Mouse (Mus musculus) small intestine, adult 2 months (tissue): ENCODE results near the gene Man2b2. TPM values are rescaled to one million over a fixed set of nuclear protein-coding genes. Genes with fewer than 3 reads are reported as not detected.

Experiments used
- H3K27ac ChIP-seq: fragments of 200-500 bp; 2 replicates; pipeline ENCODE4 v1.5.1; 2012; ENCODE audit warnings: low read depth, low read length, control low read depth, inconsistent platforms; ENCODE audit not compliant: insufficient read depth
- H3K27me3 ChIP-seq: fragments of 200-500 bp; 2 replicates; pipeline ENCODE4 v1.6.1; 2012; ENCODE audit warnings: mild to moderate bottlenecking, moderate library complexity, low read length, inconsistent platforms; ENCODE audit not compliant: control insufficient read depth, insufficient read depth
- H3K36me3 ChIP-seq: fragments of 200-500 bp; 2 replicates; pipeline ENCODE4 v1.6.1; 2012; ENCODE audit warnings: mild to moderate bottlenecking, low read length, control low read depth, inconsistent platforms; ENCODE audit not compliant: control insufficient read depth, insufficient read depth
- H3K4me1 ChIP-seq: fragments of 200-500 bp; 2 replicates; pipeline ENCODE4 v1.6.1; 2012; ENCODE audit warnings: low read length, inconsistent platforms, mixed read lengths; ENCODE audit not compliant: control insufficient read depth, insufficient read depth, insufficient read length
- H3K4me3 ChIP-seq: fragments of 200-500 bp; 2 replicates; pipeline ENCODE4 v1.5.1; 2012; ENCODE audit warnings: low read depth, mild to moderate bottlenecking, control low read depth, inconsistent platforms, low read length, moderate library complexity
- CTCF ChIP-seq: fragments of 200-500 bp; IDR thresholded peaks from 2 replicates; pipeline ENCODE4 v1.5.1; 2012; ENCODE audit warnings: low read depth, mild to moderate bottlenecking, control low read depth, inconsistent platforms, low read length, moderate library complexity, mixed read lengths; ENCODE audit not compliant: insufficient replicate concordance, insufficient read length; ENCODE audit errors: extremely low read depth
- POLR2A ChIP-seq: fragments of 200-500 bp; IDR thresholded peaks from 2 replicates; pipeline ENCODE4 v1.6.1; 2012; ENCODE audit warnings: low read depth, mild to moderate bottlenecking, control low read depth, inconsistent platforms, low read length, moderate library complexity
- WGBS: fragments of 180-500 bp; shearing (Covaris S2); methylation state at CpG from one replicate; pipeline ENCODE4 v1.1.7; 2018; 5-methylcytosine and 5-hydroxymethylcytosine counted together
- polyA plus RNA-seq: library from polyadenylated mRNA; depleted of rRNA; stranded (reverse); fragments of >200 nt; gene quantifications from 2 replicates; pipeline ENCODE4 v1.2.3, GENCODE M21; 2012

The Man2b2 gene
- polyA plus RNA-seq, 1 experiment, result 104 TPM

DNA sequence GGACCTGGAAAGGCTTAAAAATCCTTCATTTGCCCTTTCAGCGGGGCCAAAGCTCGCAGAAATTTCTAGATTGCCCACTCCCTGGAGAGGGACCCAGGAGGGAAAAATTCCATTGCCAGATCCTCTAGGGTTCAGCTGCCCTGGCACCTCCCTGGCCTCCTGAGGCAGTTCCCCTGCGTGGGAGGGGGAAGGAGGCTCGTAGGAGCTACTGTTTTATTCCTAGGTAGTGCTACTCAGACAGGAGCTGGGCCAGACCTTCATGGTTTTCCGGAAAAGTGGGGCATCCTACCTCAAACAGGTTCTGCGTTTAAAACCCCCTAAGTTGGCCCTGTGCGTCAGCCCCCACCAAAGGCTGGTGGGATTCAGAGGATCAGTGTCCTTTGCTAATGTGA lies 38.7 kb upstream of the Man2b2 start:
- Histone ChIP-seq H3K4me1 (no peaks in the 10 kb centered on the region), H3K27me3 (peaks cover 34% of the 10 kb centered on the region), H3K4me3 (peak overlapping the region; percentile 12; the same call in 1 of the 2 replicates), H3K27ac (no peak overlapping the region), H3K36me3 (no peaks in the 10 kb centered on the region)
- 4% methylated on average over 7 of the region's 7 CpGs for WGBS
- no peak for TF ChIP-seq CTCF
- no peak for TF ChIP-seq POLR2A

DNA sequence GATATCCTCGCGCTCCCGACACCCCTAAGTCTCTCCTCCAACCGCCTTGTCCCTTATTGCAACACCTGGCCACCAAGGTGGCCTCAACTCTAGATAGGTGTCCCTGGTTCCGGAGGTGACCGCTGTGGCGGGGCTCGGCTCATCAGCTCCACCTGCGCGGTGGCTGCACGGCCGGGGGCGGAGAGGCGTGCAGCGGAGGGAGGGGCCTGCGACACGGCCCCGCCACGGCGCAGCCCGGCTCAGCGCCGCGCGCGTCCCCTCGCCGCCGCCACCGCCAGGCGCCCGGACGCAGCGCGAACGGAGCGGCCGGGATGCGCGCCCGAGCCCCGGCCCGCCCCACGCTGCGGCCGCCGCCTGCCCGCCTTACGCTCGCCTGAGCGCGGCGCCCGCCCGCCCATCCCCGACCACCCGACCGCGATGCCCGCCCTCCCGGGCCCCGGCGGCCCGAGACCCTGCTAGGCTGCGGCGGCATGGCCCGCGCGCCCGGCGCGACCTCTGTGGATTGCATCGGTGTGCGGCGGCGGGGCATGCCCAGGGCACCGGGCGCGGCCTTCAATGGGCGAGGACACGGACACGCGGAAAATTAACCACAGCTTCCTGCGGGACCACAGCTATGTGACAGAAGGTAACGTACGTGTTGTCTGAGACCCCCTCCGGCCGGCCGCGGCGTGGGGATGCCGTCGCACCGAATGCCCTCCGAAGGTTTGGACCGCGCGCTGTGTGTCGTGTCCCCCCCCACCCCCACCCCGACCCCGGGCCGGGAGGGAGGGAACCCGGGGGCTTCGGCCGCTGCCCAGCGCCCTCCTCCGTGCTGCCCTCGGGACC lies 38.0 kb upstream of the Man2b2 start, which contains the start of gene Ppp2r2c:
Gene Ppp2r2c, plus strand, starts transcription at position 248 of the 825 bp plus-strand sequence.
- Histone ChIP-seq H3K4me3 (peak within 1 kb of the TSS; percentile 18), H3K4me1 (no peaks in the 10 kb centered on the region), H3K27ac (no peak within 1 kb of the TSS), H3K36me3 (no peaks in the 10 kb centered on the region), H3K27me3 (peaks cover 34% of the 10 kb centered on the region)
- TF ChIP-seq CTCF, result no peak
- WGBS, result 2% methylated on average over 105 of the region's 108 CpGs

DNA sequence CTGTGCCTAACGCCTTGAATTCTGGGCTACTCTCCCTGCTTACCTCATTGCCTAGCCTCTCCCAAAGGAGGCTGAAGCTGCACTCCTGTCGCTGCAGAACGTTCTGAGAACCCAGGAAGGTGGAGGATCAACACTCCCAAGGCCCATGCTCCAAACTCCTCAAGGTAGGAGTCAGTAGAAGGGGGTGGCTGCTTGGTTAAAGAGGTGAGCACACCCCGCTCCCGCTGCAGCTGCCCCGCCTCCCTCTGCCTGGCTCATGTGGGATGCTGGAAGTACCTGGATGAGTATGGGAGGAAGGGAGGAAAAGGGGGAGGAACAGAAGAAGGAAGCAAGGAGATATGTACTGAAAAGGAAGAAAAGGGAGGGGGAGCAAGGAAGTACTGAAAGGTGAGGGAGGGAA lies 37.1 kb upstream of the Man2b2 start:
- TF ChIP-seq POLR2A (no peak), CTCF (no peak)
- WGBS, result 12% methylated on average over 6 of the region's 6 CpGs
- peaks cover 34% of the 10 kb centered on the region for H3K27me3 ChIP-seq

DNA sequence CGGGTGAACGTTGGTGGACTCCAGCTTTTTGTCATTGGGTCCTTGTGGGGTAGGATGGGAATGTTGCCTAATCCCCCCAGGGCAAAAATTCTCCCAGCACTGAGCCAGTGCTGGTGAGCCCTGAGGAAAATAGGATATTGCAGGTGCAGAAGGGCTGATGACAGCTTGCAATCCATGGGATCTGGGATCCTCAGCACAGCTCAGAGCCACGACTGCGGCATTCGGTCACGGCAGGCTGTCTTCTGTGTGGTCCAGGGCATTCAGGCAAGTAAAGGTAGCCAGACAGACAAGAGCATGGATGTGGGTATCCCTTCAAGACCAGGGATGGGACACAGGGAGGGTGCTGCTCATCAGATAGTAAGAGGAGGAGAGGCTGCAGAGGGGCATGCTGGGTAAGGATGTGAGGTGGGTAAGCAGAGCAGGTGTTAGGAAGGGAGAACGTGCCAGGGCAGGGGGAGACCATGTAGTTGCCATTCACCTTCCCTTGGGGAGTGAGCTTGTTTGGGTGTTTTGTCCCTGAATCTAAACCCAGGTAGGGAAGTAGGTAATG lies 36.3 kb upstream of the Man2b2 start:
- Histone ChIP-seq H3K4me3 (no peak overlapping the region), H3K27me3 (peaks cover 34% of the 10 kb centered on the region), H3K27ac (no peak overlapping the region), H3K36me3 (no peaks in the 10 kb centered on the region), H3K4me1 (no peaks in the 10 kb centered on the region)
- TF ChIP-seq POLR2A, result no peak
- TF ChIP-seq CTCF, result no peak
- WGBS, result 66% methylated on average over 7 of the region's 7 CpGs

More for the DNA sequence above, 37.1 kb upstream of the Man2b2 start:
- Histone ChIP-seq H3K4me3 (no peak overlapping the region), H3K4me1 (no peaks in the 10 kb centered on the region), H3K27ac (no peak overlapping the region), H3K36me3 (no peaks in the 10 kb centered on the region)

DNA sequence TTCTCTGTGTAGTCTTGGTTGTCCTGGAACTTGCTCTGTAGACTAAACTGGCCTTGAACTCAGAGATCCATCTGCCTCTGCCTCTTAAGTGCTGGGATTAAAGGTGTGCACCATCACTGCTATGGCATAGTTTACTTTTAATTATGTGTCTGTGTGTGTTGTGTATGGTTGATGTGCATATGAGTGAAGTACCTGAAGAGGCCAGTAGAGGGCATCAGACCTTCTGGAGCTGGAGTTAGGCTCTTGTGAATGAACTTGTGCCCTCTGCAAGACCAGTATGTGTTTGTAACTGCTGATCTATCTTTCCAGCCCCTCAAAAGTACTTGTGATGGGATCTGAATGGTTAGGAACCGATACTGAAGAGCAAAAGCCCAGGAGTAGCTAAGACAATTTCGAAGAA lies 30.6 kb upstream of the Man2b2 start:
- TF ChIP-seq CTCF (no peak), POLR2A (no peak)
- H3K27me3 ChIP-seq, result no peaks in the 10 kb centered on the region
- no peaks in the 10 kb centered on the region for H3K36me3 ChIP-seq
- no peak overlapping the region for H3K27ac ChIP-seq
- H3K4me3 ChIP-seq, result no peak overlapping the region
- 85% methylated on average over 2 of the region's 2 CpGs for WGBS
- H3K4me1 ChIP-seq, result no peaks in the 10 kb centered on the region

DNA sequence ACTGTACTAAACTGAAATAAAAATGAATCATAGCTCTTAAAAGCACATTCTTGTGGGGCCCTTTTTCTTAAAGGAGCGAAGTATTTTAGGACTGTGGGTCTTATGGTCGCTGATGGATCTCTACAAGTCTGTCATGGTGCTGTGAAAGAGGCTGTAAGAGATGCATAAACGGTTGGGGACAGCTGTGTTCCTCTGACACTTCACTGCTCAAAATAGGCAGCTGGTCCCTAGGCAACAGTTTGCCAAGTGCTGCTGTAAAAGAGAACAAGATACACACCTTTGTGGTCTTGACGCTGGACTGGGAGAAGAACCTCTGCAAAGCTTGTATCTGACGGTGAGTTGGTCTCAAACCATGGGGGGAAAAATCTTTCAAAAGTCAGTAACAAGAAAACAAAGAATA lies 27.1 kb upstream of the Man2b2 start:
- Histone ChIP-seq H3K4me1 (no peaks in the 10 kb centered on the region), H3K36me3 (no peaks in the 10 kb centered on the region), H3K27ac (no peak overlapping the region), H3K4me3 (no peak overlapping the region), H3K27me3 (no peaks in the 10 kb centered on the region)
- TF ChIP-seq CTCF (no peak), POLR2A (no peak)
- 77% methylated on average over 5 of the region's 5 CpGs for WGBS

DNA sequence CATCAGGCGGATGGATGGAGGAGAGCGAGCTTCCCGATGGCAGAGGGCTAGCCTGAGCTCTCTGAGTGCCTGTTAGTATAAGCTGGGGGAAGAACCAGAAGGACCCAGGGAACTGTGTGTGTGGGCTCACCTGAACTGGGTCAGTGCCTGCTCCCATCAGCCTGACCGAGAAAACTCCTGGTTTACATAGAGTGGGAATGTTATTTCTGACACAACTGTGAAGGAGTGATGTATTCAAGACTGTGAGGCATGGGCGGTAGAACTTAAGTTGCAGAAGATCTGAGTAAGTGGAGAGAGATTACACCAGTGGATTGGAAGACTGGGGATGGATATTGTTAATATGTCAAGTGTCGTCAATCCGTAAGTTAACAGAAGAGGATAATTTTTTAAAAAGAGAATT lies 26.1 kb upstream of the Man2b2 start:
- H3K27ac ChIP-seq, result no peak overlapping the region
- H3K4me1 ChIP-seq, result no peaks in the 10 kb centered on the region
- WGBS, result 86% methylated on average over 7 of the region's 7 CpGs
- H3K27me3 ChIP-seq, result no peaks in the 10 kb centered on the region
- no peaks in the 10 kb centered on the region for H3K36me3 ChIP-seq
- TF ChIP-seq POLR2A (no peak), CTCF (no peak)
- H3K4me3 ChIP-seq, result no peak overlapping the region
